Mouse (Mus musculus): ENCODE measurements at regions not wholly inside any gene's neighbourhood (a gene's known extent, or its start where the extent isn't known, plus 50 kb on each side); places are given as distances from the start of the nearest gene placed in this dataset.
"Not testable (repeated sequence)": the region's sequence is repeated elsewhere in the genome, so short reads cannot be mapped to it uniquely, and the experiment has no call there.

- DNase-seq = no peak
Measured at GRCm38 (mm10) chr2:75781781-75782211, 50.2 kb upstream of the Agps start.

- DNase-seq = peak; percentile 53 to 78
Measured at GRCm38 (mm10) chr2:75781078-75781477, 50.9 kb upstream of the Agps start.

- not testable (repeated sequence) for DNase-seq
Measured at GRCm38 (mm10) chr2:75778628-75779027, 53.3 kb upstream of the Agps start.

- DNase-seq = peak; percentile 25 to 29
Measured at GRCm38 (mm10) chr2:75777040-75777451, 54.9 kb upstream of the Agps start.

GRCm38 (mm10) chr2:75776533-75776932, 55.4 kb upstream of the Agps start:
- DNase-seq = no peak

GRCm38 (mm10) chr2:75775217-75775616, 56.8 kb upstream of the Agps start:
- DNase-seq = no peak

GRCm38 (mm10) chr2:75773431-75773830, 58.5 kb upstream of the Agps start:
- DNase-seq = no peak

- DNase-seq = no peak
Measured at GRCm38 (mm10) chr2:75772251-75772956, 59.6 kb upstream of the Agps start.

- no peak for DNase-seq
Measured at GRCm38 (mm10) chr2:75770633-75771032, 61.3 kb upstream of the Agps start.

GRCm38 (mm10) chr2:75768559-75769304, 63.2 kb upstream of the Agps start:
- DNase-seq = no peak

GRCm38 (mm10) chr2:75767871-75768558, 63.6 kb upstream of the Nfe2l2 start:
- DNase-seq = peak; percentile 38 to 43

GRCm38 (mm10) chr2:75765403-75765802, 61.0 kb upstream of the Nfe2l2 start:
- no peak for DNase-seq

GRCm38 (mm10) chr2:75763252-75763651, 58.8 kb upstream of the Nfe2l2 start:
- no peak for DNase-seq

- DNase-seq = no peak
Measured at GRCm38 (mm10) chr2:75762030-75762429, 57.6 kb upstream of the Nfe2l2 start.

- DNase-seq = peak; percentile 35 to 56
Measured at GRCm38 (mm10) chr2:75761626-75762025, 57.2 kb upstream of the Nfe2l2 start.

- no peak for DNase-seq
Measured at GRCm38 (mm10) chr2:75759196-75759885, 54.9 kb upstream of the Nfe2l2 start.

GRCm38 (mm10) chr2:75758277-75758676, 53.8 kb upstream of the Nfe2l2 start:
- DNase-seq = no peak

GRCm38 (mm10) chr2:75756704-75757638, 52.5 kb upstream of the Nfe2l2 start:
- no peak for DNase-seq

- DNase-seq = no peak
Measured at GRCm38 (mm10) chr2:75754606-75755005, 50.2 kb upstream of the Nfe2l2 start.
